Mouse (Mus musculus): ENCODE results near the gene Myrip. TPM values are rescaled to one million over a fixed set of nuclear protein-coding genes. Genes with fewer than 3 reads are reported as not detected.

The Myrip gene
- polyA plus RNA-seq, 1 experiment from 2014 or later = 0.89 TPM

DNA sequence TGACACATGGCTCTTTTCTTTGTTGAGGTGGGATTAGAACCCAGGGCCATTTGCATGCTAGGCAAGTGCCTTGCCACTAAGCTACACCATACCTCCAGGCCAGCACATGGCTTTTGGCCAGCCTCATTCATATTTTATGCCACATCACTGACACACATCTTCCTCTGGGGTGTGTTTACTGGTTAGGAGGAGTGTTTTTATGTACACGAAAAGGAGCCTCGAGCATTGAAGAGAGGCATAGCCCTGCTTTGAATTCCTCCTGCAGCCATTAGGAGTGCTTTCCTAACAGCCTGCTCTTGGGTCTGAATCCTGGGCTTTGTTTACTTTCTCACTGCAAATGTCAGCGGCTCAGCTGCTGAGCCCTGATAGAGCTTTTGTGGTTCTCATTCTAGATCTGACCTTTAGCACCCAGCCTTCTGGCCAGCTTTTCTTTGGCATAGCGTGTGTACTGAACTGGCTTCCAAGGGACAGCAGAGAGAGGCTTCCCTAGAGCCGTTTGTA lies 44.4 kb downstream of the Myrip start:
- peak; percentile 42 for DNase-seq (ENCODE audit: low spot score)
- H3K9me3 ChIP-seq (replicated peaks; ENCODE audit: control insufficient read depth, low read length) = no peaks in the 10 kb centered on the region
- H3K4me2 ChIP-seq (ENCODE audit: low read length) = no peak overlapping the region
- H3K4me1 ChIP-seq (ENCODE audit: control insufficient read depth, insufficient read depth, low read length) = peaks cover 4% of the 10 kb centered on the region
- H3K4me3 ChIP-seq (ENCODE audit: low read depth, low read length) = no peak overlapping the region
- peak overlapping the region; percentile 48; the same call in 1 of the 2 replicates for H3K27ac ChIP-seq (ENCODE audit: low read depth, low read length)
- H3K9ac ChIP-seq (ENCODE audit: low read length) = no peak overlapping the region
- H3K27me3 ChIP-seq (replicated peaks; ENCODE audit: control insufficient read depth, insufficient read depth, low read length) = no peaks in the 10 kb centered on the region
- WGBS = 36% methylated on average over 5 of the region's 5 CpGs
- ATAC-seq = peak; percentile 18; the same call in 1 of the 2 replicates
- no peaks in the 10 kb centered on the region for H3K36me3 ChIP-seq (ENCODE audit: control insufficient read depth, insufficient read depth, low read length)

DNA sequence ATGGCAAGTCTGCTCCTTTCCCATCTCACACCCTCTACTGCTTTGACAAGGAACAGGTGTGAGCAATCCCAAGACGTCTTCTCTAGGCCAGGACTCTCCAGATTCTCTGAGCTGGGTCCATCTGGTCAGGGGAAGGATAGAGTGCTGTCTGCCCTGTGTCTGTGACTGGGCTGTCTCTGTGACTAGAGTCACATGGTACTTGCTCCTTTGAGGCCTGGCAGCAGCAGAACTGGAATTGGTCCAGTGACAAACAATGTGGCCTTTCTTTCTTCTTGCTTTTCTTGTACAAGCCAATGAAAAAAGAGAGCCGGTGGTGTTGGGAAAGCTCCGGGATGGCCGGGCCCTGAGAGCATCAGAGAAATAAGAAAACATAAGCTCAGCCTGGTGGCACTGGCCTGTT lies 47.8 kb downstream of the Myrip start:
- WGBS = 12% methylated on average over 4 of the region's 4 CpGs
- Histone ChIP-seq H3K9me3 (replicated peaks; ENCODE audit: control insufficient read depth, low read length) (peaks cover 4% of the 10 kb centered on the region; the same call in 1 of the 2 replicates), H3K36me3 (ENCODE audit: control insufficient read depth, insufficient read depth, low read length) (no peaks in the 10 kb centered on the region), H3K4me1 (ENCODE audit: control insufficient read depth, insufficient read depth, low read length) (peaks cover 4% of the 10 kb centered on the region), H3K9ac (ENCODE audit: low read length) (no peak overlapping the region), H3K27me3 (replicated peaks; ENCODE audit: control insufficient read depth, insufficient read depth, low read length) (no peaks in the 10 kb centered on the region), H3K4me2 (ENCODE audit: low read length) (no peak overlapping the region), H3K27ac (ENCODE audit: low read depth, low read length) (peak overlapping the region; percentile 16; the same call in 1 of the 2 replicates), H3K4me3 (ENCODE audit: low read depth, low read length) (no peak overlapping the region)
- ATAC-seq = peak; percentile 81
- peak; percentile 78 for DNase-seq (ENCODE audit: low spot score)

DNA sequence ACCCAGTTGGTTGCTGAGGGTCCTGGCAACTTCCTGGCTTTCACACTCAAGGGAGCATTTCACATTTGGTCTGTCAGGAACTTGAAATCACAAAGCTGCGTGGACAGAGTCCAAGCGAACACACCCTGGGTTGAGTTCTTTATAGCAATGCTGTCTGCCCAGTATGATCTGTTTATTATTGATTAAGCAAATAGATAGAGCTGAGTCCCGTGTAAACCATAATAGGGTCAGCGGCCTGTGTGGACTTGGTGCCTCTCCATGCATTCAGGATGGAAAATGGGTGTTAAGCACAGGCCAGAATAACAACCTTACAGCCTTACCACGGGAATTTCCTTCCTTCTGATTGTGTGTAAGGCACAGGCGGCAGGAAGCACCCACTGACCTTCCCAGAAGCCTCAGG lies 49.0 kb downstream of the Myrip start:
- H3K36me3 ChIP-seq (ENCODE audit: control insufficient read depth, insufficient read depth, low read length) = no peaks in the 10 kb centered on the region
- no peaks in the 10 kb centered on the region for H3K27me3 ChIP-seq (replicated peaks; ENCODE audit: control insufficient read depth, insufficient read depth, low read length)
- no peak overlapping the region for H3K4me3 ChIP-seq (ENCODE audit: low read depth, low read length)
- DNase-seq (ENCODE audit: low spot score) = no peak
- peaks cover 4% of the 10 kb centered on the region for H3K4me1 ChIP-seq (ENCODE audit: control insufficient read depth, insufficient read depth, low read length)
- ATAC-seq = no peak
- H3K9me3 ChIP-seq (replicated peaks; ENCODE audit: control insufficient read depth, low read length) = peaks cover 4% of the 10 kb centered on the region; the same call in 1 of the 2 replicates
- no peak overlapping the region for H3K4me2 ChIP-seq (ENCODE audit: low read length)
- WGBS = 78% methylated on average over 6 of the region's 6 CpGs
- H3K9ac ChIP-seq (ENCODE audit: low read length) = no peak overlapping the region
- no peak overlapping the region for H3K27ac ChIP-seq (ENCODE audit: low read depth, low read length)

DNA sequence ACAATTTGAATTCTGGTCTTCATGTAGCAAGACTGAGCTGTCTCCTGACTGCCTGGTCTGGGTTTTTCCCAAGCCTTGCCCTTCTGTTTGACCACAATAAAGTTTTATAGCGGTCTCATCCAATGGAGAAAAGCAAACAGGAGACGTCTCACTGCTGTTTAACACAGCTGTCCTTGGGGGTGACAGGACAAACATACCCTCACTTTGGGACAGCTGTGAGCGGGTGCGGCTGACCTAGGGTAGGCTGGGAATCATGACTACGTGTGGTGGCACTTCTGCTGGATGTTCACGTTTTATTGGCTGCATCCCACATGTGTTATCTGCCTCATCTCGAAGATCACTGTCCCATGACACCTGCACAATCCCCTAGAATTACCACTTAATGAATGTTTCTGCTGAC lies 49.7 kb downstream of the Myrip start:
- no peak for DNase-seq (ENCODE audit: low spot score)

DNA sequence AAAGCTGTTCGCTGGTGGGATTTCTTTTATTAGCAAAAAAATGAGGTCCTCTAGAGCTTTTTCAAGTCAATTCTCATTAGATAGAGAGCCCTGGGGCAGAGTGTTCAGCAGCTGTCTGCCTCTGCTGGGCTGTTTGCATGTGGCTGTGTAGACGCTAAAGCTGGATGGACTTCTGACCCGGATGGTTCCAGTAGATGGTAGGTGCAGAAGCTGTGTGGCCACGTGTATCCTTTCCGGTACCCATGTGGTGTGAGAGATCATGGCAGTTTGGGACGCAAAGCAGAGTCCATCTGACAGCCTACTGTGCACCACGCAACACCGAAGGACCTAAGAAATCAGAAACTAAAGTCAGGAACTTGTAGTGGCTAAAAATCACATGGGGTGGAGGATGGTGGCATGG lies 50.2 kb downstream of the Myrip start:
- H3K36me3 ChIP-seq (ENCODE audit: control insufficient read depth, insufficient read depth, low read length) = no peaks in the 10 kb centered on the region
- WGBS = 94% methylated on average over 8 of the region's 8 CpGs
- H3K4me2 ChIP-seq (ENCODE audit: low read length) = no peak overlapping the region
- DNase-seq (ENCODE audit: low spot score) = no peak
- H3K27me3 ChIP-seq (replicated peaks; ENCODE audit: control insufficient read depth, insufficient read depth, low read length) = no peaks in the 10 kb centered on the region
- H3K4me3 ChIP-seq (ENCODE audit: low read depth, low read length) = no peak overlapping the region
- no peak overlapping the region for H3K27ac ChIP-seq (ENCODE audit: low read depth, low read length)
- peaks cover 4% of the 10 kb centered on the region for H3K4me1 ChIP-seq (ENCODE audit: control insufficient read depth, insufficient read depth, low read length)
- H3K9me3 ChIP-seq (replicated peaks; ENCODE audit: control insufficient read depth, low read length) = peaks cover 4% of the 10 kb centered on the region; the same call in 1 of the 2 replicates
- no peak for ATAC-seq
- no peak overlapping the region for H3K9ac ChIP-seq (ENCODE audit: low read length)

More for the DNA sequence above, 49.7 kb downstream of the Myrip start:
- peaks cover 4% of the 10 kb centered on the region; the same call in 1 of the 2 replicates for H3K9me3 ChIP-seq (replicated peaks; ENCODE audit: control insufficient read depth, low read length)
- no peak for ATAC-seq
- H3K9ac ChIP-seq (ENCODE audit: low read length) = no peak overlapping the region
- H3K27ac ChIP-seq (ENCODE audit: low read depth, low read length) = no peak overlapping the region
- H3K4me1 ChIP-seq (ENCODE audit: control insufficient read depth, insufficient read depth, low read length) = peaks cover 4% of the 10 kb centered on the region
- H3K27me3 ChIP-seq (replicated peaks; ENCODE audit: control insufficient read depth, insufficient read depth, low read length) = no peaks in the 10 kb centered on the region
- 90% methylated on average over 7 of the region's 7 CpGs for WGBS
- H3K4me2 ChIP-seq (ENCODE audit: low read length) = no peak overlapping the region
- no peaks in the 10 kb centered on the region for H3K36me3 ChIP-seq (ENCODE audit: control insufficient read depth, insufficient read depth, low read length)
- no peak overlapping the region for H3K4me3 ChIP-seq (ENCODE audit: low read depth, low read length)

DNA sequence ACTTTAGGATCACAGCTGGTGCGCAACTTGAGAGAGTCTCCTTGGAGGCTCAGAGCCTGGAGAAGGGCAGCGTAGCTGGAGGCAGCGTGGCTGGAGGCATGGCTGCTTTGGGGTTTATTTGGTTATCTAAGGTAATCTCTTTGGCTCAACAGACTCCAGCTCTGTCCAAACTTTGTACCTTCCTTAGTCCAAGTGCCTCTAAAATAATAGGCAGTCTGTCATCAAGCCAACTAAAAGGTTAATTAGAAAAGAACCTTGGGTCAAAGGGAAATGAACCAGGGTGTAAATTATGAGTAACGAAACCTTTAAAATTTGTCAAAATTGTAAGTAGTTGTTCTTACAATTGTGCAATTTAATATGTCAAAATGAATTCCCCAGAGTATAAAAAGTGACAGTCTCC lies 51.7 kb downstream of the Myrip start:
- no peak overlapping the region for H3K27ac ChIP-seq (ENCODE audit: low read depth, low read length)
- H3K27me3 ChIP-seq (replicated peaks; ENCODE audit: control insufficient read depth, insufficient read depth, low read length) = no peaks in the 10 kb centered on the region
- peaks cover 4% of the 10 kb centered on the region; the same call in 1 of the 2 replicates for H3K9me3 ChIP-seq (replicated peaks; ENCODE audit: control insufficient read depth, low read length)
- no peaks in the 10 kb centered on the region for H3K36me3 ChIP-seq (ENCODE audit: control insufficient read depth, insufficient read depth, low read length)
- ATAC-seq = no peak
- WGBS = 88% methylated on average over 4 of the region's 4 CpGs
- H3K9ac ChIP-seq (ENCODE audit: low read length) = no peak overlapping the region
- no peak overlapping the region for H3K4me2 ChIP-seq (ENCODE audit: low read length)
- no peak for DNase-seq (ENCODE audit: low spot score)
- peaks cover 4% of the 10 kb centered on the region for H3K4me1 ChIP-seq (ENCODE audit: control insufficient read depth, insufficient read depth, low read length)
- H3K4me3 ChIP-seq (ENCODE audit: low read depth, low read length) = no peak overlapping the region

DNA sequence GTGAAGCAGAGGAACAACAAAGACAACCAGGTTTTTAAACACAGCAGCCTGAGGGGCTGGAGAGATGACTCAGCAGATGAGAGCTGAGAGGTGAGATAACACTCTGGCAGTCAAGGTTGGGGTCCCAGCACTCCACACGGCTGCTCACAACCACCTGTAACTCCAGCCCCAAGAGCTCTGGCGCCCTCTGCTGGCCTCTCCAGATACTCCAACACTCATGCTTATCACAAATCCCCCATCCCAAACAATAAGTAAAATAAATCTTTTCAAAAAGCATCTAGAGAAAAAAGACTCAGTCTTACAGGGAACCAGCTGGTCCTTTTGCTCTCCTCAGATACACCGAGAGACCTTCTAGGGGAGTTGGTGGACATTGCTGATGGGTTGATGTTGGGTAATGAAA lies 52.7 kb downstream of the Myrip start:
- H3K4me1 ChIP-seq (ENCODE audit: control insufficient read depth, insufficient read depth, low read length) = peaks cover 4% of the 10 kb centered on the region
- no peak overlapping the region for H3K27ac ChIP-seq (ENCODE audit: low read depth, low read length)
- no peaks in the 10 kb centered on the region for H3K36me3 ChIP-seq (ENCODE audit: control insufficient read depth, insufficient read depth, low read length)
- H3K9ac ChIP-seq (ENCODE audit: low read length) = no peak overlapping the region
- no peak for DNase-seq (ENCODE audit: low spot score)
- 74% methylated on average over 3 of the region's 3 CpGs for WGBS
- no peak overlapping the region for H3K4me2 ChIP-seq (ENCODE audit: low read length)
- H3K27me3 ChIP-seq (replicated peaks; ENCODE audit: control insufficient read depth, insufficient read depth, low read length) = no peaks in the 10 kb centered on the region
- no peak overlapping the region for H3K4me3 ChIP-seq (ENCODE audit: low read depth, low read length)
- ATAC-seq = no peak
- peaks cover 4% of the 10 kb centered on the region; the same call in 1 of the 2 replicates for H3K9me3 ChIP-seq (replicated peaks; ENCODE audit: control insufficient read depth, low read length)

DNA sequence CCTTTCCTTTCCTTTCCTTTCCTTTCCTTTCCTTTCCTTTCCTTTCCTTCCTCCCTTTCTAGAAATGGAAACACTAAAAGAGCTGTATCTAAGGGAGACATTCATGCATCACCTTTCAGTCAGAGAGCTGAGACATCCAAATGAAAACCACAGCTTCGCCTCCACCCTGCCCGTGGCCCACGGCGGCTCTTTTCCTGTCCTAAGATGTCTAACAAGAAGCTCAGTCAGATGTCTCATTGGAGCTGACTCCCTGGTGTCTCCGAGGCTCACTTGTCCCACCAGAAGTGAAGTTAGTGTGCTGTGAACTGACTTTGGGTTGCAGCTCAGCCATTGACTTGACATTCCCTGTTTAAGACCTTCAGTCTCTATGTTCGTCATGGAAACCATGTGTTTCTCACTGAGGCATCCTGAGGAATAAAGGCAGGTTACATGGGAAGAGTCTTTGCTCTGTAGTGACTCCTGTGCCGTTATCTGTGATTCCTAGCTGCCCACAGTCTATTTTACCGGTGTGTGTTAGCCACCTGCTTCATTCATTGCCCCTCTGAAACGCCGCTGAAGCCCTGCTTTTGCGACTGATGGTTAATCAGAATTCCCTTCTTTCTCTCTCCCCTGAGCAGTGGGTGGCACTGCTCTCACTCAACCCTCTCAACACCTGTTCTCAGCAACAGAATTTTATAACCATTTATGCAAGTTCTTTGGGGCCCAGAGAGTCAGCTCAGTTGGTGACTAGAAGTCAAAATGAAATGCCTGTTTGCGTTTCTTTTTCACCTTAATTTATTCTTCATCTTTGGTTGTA lies 53.4 kb downstream of the Myrip start:
- 90% methylated on average over 12 of the region's 12 CpGs for WGBS

DNA sequence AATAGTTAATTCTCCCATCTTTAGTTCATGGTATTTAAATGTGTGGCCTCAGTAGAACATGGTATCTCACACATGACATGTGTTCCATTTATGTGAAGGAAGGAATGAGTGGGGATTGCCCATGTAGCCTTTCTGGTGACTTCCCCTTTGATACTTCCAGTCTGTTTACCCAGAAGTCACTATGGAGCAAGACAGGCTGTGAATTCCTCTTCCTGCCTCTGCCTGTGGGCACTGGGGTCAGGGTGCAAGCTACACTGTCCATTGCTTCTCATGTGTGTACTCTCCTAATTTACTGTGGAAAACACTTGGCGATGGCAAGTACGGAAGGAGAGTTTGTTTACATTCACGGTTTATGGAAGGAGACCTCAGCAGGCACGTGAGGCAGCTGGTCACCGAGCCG lies 55.2 kb downstream of the Myrip start:
- H3K4me1 ChIP-seq (ENCODE audit: control insufficient read depth, insufficient read depth, low read length) = no peaks in the 10 kb centered on the region
- no peak overlapping the region for H3K4me2 ChIP-seq (ENCODE audit: low read length)
- no peak overlapping the region for H3K4me3 ChIP-seq (ENCODE audit: low read depth, low read length)
- no peak overlapping the region for H3K9ac ChIP-seq (ENCODE audit: low read length)
- no peak for DNase-seq (ENCODE audit: low spot score)
- H3K27me3 ChIP-seq (replicated peaks; ENCODE audit: control insufficient read depth, insufficient read depth, low read length) = no peaks in the 10 kb centered on the region
- H3K36me3 ChIP-seq (ENCODE audit: control insufficient read depth, insufficient read depth, low read length) = no peaks in the 10 kb centered on the region
- peaks cover 4% of the 10 kb centered on the region; the same call in 1 of the 2 replicates for H3K9me3 ChIP-seq (replicated peaks; ENCODE audit: control insufficient read depth, low read length)
- WGBS = 92% methylated on average over 6 of the region's 6 CpGs
- no peak for ATAC-seq
- no peak overlapping the region for H3K27ac ChIP-seq (ENCODE audit: low read depth, low read length)

More for the DNA sequence above, 53.4 kb downstream of the Myrip start:
- Histone ChIP-seq H3K4me1 (ENCODE audit: control insufficient read depth, insufficient read depth, low read length) (no peaks in the 10 kb centered on the region), H3K27me3 (replicated peaks; ENCODE audit: control insufficient read depth, insufficient read depth, low read length) (no peaks in the 10 kb centered on the region), H3K4me2 (ENCODE audit: low read length) (no peak overlapping the region), H3K27ac (ENCODE audit: low read depth, low read length) (no peak overlapping the region), H3K9me3 (replicated peaks; ENCODE audit: control insufficient read depth, low read length) (peaks cover 4% of the 10 kb centered on the region; the same call in 1 of the 2 replicates), H3K9ac (ENCODE audit: low read length) (no peak overlapping the region), H3K36me3 (ENCODE audit: control insufficient read depth, insufficient read depth, low read length) (no peaks in the 10 kb centered on the region), H3K4me3 (ENCODE audit: low read depth, low read length) (no peak overlapping the region)
- ATAC-seq (no peak), DNase-seq (ENCODE audit: low spot score) (no peak)

Measured in forebrain, embryonic 14.5 days (tissue).